Mouse (Mus musculus) hindbrain, embryonic 16.5 days (tissue): Measurements from ENCODE around the gene Macf1. TPM values are rescaled to one million over a fixed set of nuclear protein-coding genes. Genes with fewer than 3 reads are reported as not detected.
A peak's percentile ranks its signal among the peaks of the same experiment; 100 is the strongest.
"Not testable (repeated sequence)": the region's sequence is repeated elsewhere in the genome, so short reads cannot be mapped to it uniquely, and the experiment has no call there.

ENCODE experiments used
- ATAC-seq: fragments of 200-750 bp; cut with Nextera tagmentation; 2 replicates; pipeline ENCODE4 v1.8.0; 2017; ENCODE audit warnings: moderate TSS enrichment, moderate library complexity
- H3K27ac ChIP-seq: fragments of 300-500 bp; sonication (generic); 2 replicates; pipeline ENCODE4 v1.5.1; 2014; ENCODE audit warnings: low read depth, mild to moderate bottlenecking, control low read depth, low read length, moderate library complexity
- H3K27me3 ChIP-seq: fragments of 300-500 bp; sonication (generic); replicated peaks from 2 replicates; pipeline ENCODE4 v1.6.1; 2014; ENCODE audit warnings: low read length; ENCODE audit not compliant: control insufficient read depth, insufficient read depth
- H3K36me3 ChIP-seq: fragments of 300-500 bp; sonication (generic); 2 replicates; pipeline ENCODE4 v1.6.1; 2014; ENCODE audit warnings: mild to moderate bottlenecking, low read length, moderate library complexity, mixed read lengths; ENCODE audit not compliant: control insufficient read depth, insufficient read depth
- H3K4me1 ChIP-seq: fragments of 300-500 bp; sonication (generic); 2 replicates; pipeline ENCODE4 v1.6.1; 2014; ENCODE audit warnings: low read depth, low read length; ENCODE audit not compliant: control insufficient read depth, insufficient read depth
- H3K4me2 ChIP-seq: fragments of 300-500 bp; sonication (generic); 2 replicates; pipeline ENCODE4 v1.6.1; 2014; ENCODE audit warnings: mild to moderate bottlenecking, low read length, control low read depth, moderate library complexity
- H3K4me3 ChIP-seq: fragments of 300-500 bp; sonication (generic); 2 replicates; pipeline ENCODE4 v1.5.1; 2014; ENCODE audit warnings: mild to moderate bottlenecking, low read length, control low read depth, moderate library complexity
- H3K9ac ChIP-seq: fragments of 300-500 bp; sonication (generic); 2 replicates; pipeline ENCODE4 v1.6.1; 2014; ENCODE audit warnings: low read depth, mild to moderate bottlenecking, control low read depth, low read length, moderate library complexity
- H3K9me3 ChIP-seq: fragments of 300-500 bp; sonication (generic); 2 replicates; pipeline ENCODE4 v1.6.1; 2014; ENCODE audit warnings: mild to moderate bottlenecking, low read length, moderate library complexity; ENCODE audit not compliant: control insufficient read depth
- WGBS: fragments of 180-500 bp; shearing (Covaris S2); extraction: QIAGEN DNeasy Blood & Tissue Kit; methylation state at CpG from one replicate; pipeline ENCODE4 v1.1.7; 2014; 5-methylcytosine and 5-hydroxymethylcytosine counted together
- polyA plus RNA-seq: library from polyadenylated mRNA; unstranded; fragments of >200 nt; fragmentation: Nextera tagmentation; extraction: Ambion mirVana; gene quantifications from 2 replicates; pipeline ENCODE4 v1.2.1, GENCODE M21; 2015

The Macf1 gene
- polyA plus RNA-seq, 1 experiment from 2014 or later, result 61.0 TPM

DNA sequence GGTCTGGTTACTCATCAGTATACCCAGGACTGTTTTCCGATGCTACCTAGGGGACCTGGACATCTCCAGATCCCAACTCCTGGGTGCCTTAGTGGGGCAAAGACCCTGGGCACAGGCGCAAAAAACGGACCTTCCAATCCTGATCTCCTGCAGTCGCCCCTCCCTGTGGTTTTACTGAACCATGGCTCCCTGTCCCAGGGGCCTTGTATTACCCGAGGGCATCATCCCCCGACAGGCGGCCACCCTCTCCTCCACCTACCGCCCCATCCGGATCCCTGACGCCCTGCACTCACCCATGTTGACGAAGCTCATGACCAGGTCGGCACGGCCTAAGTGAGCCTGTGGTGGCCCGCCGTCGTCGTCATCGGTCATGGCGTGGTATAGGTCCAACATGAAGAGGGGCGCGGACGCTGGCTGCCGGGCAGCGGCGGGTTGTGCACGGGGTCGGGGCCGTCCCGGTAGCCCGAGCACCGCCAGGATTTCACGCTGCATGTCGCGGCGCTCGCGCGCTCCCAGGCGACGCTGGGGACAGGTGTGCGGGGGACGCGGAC, 342.0 kb downstream of the Macf1 start:
- Histone ChIP-seq H3K4me1 (peaks cover 13% of the 10 kb centered on the region), H3K9ac (peak overlapping the region; percentile 55; the same call in 1 of the 2 replicates), H3K4me3 (peak overlapping the region; percentile 54), H3K27ac (no peak overlapping the region), H3K4me2 (peak overlapping the region; percentile 87), H3K36me3 (0 out of 2 replicates have a peak, but pooled peaks cover 3% of the 10 kb centered on the region), H3K27me3 (peaks cover 30% of the 10 kb centered on the region), H3K9me3 (no peaks in the 10 kb centered on the region)
- WGBS, result 4% methylated on average over 32 of the region's 43 CpGs
- ATAC-seq, result peak; percentile 37

DNA sequence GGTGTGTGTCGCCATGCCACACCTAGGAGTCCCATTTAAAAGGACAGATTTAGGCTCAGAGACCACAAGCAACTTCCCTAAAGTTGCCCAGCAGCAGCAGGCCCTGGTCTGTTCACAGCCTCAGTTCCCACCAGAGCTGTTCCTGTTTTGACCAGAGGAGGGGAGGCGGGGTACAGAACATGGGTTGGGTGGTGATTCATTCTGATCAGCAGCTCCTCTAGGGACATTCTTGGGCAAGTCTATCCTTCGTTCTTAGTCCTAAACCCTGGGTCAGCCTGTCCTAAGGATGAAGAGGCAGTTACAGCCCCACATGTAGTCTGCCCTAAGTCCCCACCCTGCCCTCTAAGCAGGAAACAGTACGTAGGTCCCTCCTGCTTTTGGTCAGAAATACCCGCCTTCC, 343.9 kb downstream of the Macf1 start:
- Histone ChIP-seq H3K9me3 (no peaks in the 10 kb centered on the region), H3K4me1 (peaks cover 13% of the 10 kb centered on the region), H3K27ac (no peak overlapping the region), H3K4me2 (no peak overlapping the region), H3K9ac (no peak overlapping the region), H3K4me3 (no peak overlapping the region), H3K27me3 (peaks cover 30% of the 10 kb centered on the region), H3K36me3 (no peaks in the 10 kb centered on the region)
- ATAC-seq, result no peak
- 70% methylated on average over 5 of the region's 5 CpGs for WGBS

DNA sequence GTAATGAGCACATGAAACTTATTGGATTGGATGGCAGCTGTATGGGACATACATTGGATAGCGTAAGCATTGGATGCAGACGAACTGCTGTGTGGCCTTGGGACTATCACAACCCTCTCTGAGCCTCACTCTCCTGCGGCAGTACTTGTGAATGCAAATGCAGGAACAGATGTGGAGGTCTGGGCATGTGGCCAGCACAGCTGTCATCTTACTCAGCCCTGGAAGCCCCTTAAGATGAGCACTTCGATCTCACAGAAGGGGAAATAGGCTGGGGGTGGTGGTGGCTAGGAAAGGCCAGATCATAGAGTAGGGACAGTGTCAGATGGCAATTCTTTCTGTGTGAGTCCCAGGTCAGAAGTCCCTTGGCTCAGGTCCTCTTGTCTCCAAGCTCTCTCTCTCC, 346.5 kb downstream of the Macf1 start:
- H3K9ac ChIP-seq, result no peak overlapping the region
- H3K36me3 ChIP-seq, result no peaks in the 10 kb centered on the region
- peaks cover 6% of the 10 kb centered on the region for H3K4me1 ChIP-seq
- peaks cover 16% of the 10 kb centered on the region for H3K27me3 ChIP-seq
- ATAC-seq, result no peak
- 69% methylated on average over 4 of the region's 4 CpGs for WGBS
- H3K27ac ChIP-seq, result no peak overlapping the region
- no peak overlapping the region for H3K4me2 ChIP-seq
- no peak overlapping the region for H3K4me3 ChIP-seq
- no peaks in the 10 kb centered on the region for H3K9me3 ChIP-seq

DNA sequence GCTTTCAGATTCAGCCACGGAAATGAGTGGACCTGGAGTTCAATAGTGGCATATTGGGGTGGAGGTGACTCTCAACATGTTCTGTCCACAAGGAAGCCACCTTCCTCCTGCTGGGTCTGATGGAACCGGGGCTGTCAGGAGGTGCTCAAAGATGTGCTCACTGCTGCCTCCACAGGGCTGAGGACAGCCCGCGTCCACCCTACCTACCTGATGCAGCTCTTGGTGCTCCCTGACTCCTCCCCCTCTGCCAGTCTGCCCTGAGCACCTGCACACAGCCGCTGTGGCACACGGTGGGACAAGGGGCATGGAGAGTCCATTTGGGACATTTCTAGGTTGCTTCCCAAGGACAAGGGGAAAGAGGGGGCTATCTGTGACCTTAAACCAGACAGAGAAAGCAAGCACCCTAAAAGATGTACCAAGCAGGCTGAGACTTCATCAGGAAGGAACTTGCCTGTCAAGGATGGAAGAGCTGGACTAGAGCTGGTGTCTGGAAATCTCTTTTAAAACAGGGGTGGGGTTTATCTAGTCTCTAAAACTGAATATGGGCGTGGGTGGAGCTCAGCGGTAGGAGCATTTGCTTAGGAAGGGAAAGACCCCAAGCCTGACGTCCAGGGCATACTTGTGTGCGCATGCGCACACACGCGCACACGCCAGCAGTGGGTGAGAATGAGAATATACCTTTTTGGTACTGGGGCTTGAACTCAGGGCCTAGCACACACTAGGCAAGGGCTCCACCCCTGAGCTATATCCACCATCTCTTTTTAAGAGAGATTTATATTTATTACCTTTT, 348.2 kb downstream of the Macf1 start:
- Histone ChIP-seq H3K9ac (no peak overlapping the region), H3K27ac (no peak overlapping the region), H3K4me3 (no peak overlapping the region), H3K9me3 (no peaks in the 10 kb centered on the region), H3K4me1 (no peaks in the 10 kb centered on the region), H3K27me3 (no peaks in the 10 kb centered on the region; the same call in none of the 2 replicates), H3K36me3 (no peaks in the 10 kb centered on the region), H3K4me2 (no peak overlapping the region)
- WGBS, result 68% methylated on average over 14 of the region's 14 CpGs
- no peak for ATAC-seq

DNA sequence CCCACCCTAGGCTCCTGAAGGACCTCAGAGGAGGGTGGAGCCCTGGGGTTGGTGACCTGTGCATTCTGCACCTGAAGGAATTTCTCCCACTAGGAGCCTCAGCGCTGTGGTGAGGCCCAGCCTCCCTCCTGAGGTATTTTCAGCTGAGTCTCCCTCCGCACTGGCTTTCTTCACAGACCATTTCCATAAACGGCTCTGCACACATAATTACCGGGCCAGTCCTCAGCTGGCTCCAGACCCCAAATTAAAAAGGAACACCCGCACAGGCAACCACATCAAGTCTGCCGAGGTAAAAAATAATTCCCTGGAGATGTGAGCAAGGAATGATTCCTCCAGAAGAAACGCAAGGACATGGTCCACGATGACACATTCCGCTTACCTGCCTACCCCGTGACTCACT, 348.9 kb downstream of the Macf1 start:
- not testable (repeated sequence) for H3K9ac ChIP-seq, H3K4me3 ChIP-seq, H3K4me2 ChIP-seq, H3K36me3 ChIP-seq, H3K4me1 ChIP-seq, H3K27ac ChIP-seq, H3K27me3 ChIP-seq, H3K9me3 ChIP-seq, ATAC-seq
- WGBS, result 69% methylated on average over 10 of the region's 10 CpGs

DNA sequence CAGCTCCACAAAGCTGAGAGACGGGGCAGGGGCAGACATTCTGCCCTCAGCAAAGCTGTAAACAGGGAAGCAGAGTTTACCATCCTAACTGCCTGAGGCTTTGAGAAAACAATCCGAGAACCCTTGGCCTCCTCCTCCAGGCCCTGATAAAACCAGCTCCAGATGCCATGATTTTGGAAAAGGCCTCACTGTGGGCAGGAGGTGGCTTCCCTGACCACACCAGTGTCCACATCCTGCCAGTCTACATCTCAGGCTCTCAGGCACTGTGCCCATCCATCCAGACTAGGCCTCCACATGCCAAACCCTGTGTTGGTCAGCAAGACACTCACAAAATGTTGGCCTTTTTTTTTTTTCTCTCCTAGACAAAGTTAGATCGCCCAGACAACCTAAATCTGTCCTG, 350.0 kb downstream of the Macf1 start:
- WGBS, result 78% methylated on average over 3 of the region's 3 CpGs
- Histone ChIP-seq H3K36me3 (no peaks in the 10 kb centered on the region), H3K9ac (no peak overlapping the region), H3K4me1 (no peaks in the 10 kb centered on the region), H3K4me3 (no peak overlapping the region), H3K27me3 (no peaks in the 10 kb centered on the region), H3K27ac (no peak overlapping the region), H3K4me2 (no peak overlapping the region), H3K9me3 (no peaks in the 10 kb centered on the region)
- no peak for ATAC-seq

DNA sequence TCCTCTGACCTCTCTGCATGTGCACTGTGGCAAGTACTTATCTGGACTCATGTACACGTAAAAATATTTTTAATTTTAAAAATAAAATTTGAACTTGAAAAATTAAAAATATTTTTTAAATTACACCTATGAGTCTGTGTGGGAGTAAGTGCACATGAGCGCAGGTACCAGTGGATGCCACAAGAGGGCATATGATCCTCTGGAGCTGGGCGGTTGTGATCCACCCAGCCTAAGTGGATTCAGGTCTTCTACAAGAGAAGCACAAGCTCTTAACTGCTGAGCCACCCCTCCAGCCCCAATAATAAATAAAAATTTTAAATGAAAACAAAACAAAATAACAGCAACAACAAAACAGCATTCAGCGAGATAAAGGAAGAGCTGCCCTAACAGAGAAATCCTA, 351.0 kb downstream of the Macf1 start:
- WGBS, result 92% methylated on average over 4 of the region's 4 CpGs
- ATAC-seq, result no peak
- no peaks in the 10 kb centered on the region for H3K4me1 ChIP-seq
- no peak overlapping the region for H3K27ac ChIP-seq
- H3K4me2 ChIP-seq, result no peak overlapping the region
- no peak overlapping the region for H3K9ac ChIP-seq
- no peaks in the 10 kb centered on the region for H3K27me3 ChIP-seq
- H3K4me3 ChIP-seq, result no peak overlapping the region
- no peaks in the 10 kb centered on the region for H3K36me3 ChIP-seq
- H3K9me3 ChIP-seq, result no peaks in the 10 kb centered on the region

DNA sequence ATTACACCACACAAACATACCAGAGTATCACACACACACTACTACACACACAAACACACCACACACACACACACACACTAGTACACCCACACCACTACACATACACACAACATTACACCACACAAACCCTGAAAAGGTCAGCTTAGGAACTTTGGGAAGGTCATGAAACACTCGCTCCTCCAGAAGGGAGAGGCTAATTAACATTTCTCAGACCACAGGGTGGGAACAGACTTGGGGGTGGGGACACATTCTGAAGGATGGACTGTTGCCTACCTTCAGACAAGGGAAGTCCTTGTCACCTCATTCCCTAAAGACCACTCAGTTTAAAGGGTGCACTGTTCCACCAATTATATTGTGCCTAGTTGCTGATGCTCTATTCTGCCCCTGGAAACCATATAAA, 352.2 kb downstream of the Macf1 start:
- H3K9ac ChIP-seq, H3K4me3 ChIP-seq, H3K4me2 ChIP-seq, H3K4me1 ChIP-seq, ATAC-seq, H3K27ac ChIP-seq, H3K27me3 ChIP-seq, H3K9me3 ChIP-seq, H3K36me3 ChIP-seq: not testable (repeated sequence)
- WGBS, result 80% methylated on average over 1 of the region's 1 CpGs

DNA sequence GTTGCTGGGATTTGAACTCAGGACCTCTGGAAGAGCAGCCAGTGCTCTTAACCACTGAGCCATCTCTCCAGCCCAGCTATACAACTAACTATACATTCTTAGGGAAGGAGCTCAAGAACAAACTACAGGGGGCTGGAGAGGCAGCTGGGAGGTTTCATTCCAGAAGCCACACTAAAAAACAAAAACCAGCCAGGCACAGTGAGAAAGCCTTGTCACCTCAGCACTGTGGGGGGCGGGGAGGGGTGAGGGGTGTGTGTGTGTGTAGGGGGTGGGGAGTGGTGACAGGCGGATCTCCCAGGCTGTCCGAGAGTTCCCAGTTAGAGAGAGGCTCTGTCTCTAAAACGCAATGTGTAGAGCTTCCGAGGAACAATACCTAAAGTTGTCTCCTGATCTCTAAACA, 352.8 kb downstream of the Macf1 start:
- no peak overlapping the region for H3K4me2 ChIP-seq
- no peaks in the 10 kb centered on the region for H3K36me3 ChIP-seq
- 64% methylated on average over 5 of the region's 5 CpGs for WGBS
- H3K4me1 ChIP-seq, result no peaks in the 10 kb centered on the region
- H3K4me3 ChIP-seq, result no peak overlapping the region
- H3K27me3 ChIP-seq, result no peaks in the 10 kb centered on the region
- H3K9me3 ChIP-seq, result no peaks in the 10 kb centered on the region
- no peak overlapping the region for H3K9ac ChIP-seq
- no peak for ATAC-seq
- H3K27ac ChIP-seq, result no peak overlapping the region
